Mouse (Mus musculus): ENCODE data around the gene Ptgr1.

- TF ChIP-seq CTCF (IDR thresholded peaks at IDR 0.05; ENCODE audit: control insufficient read depth, insufficient read depth, low read length) (no peak), POLR2A (IDR thresholded peaks at IDR 0.05; ENCODE audit: borderline replicate concordance, control insufficient read depth, low read depth, low read length) (no peak)
These were observed 19.3 kb upstream of the Ptgr1 start for GRCm38 (mm10) chr4:59006211-59006610.
